Mouse (Mus musculus): ENCODE data around the gene Ankrd31. TPM values are rescaled to one million over a fixed set of nuclear protein-coding genes. Genes with fewer than 3 reads are reported as not detected.
"Not testable (repeated sequence)": the region's sequence is repeated elsewhere in the genome, so short reads cannot be mapped to it uniquely, and the experiment has no call there.

Ankrd31 gene
- polyA plus RNA-seq, 1 experiment from 2014 or later: not detected

- Histone ChIP-seq H3K9ac (no peak overlapping the region), H3K36me3 (no peaks in the 10 kb centered on the region), H3K4me2 (replicated peaks) (no peak overlapping the region), H3K27ac (no peak overlapping the region), H3K27me3 (peaks cover 23% of the 10 kb centered on the region), H3K4me1 (peaks cover 12% of the 10 kb centered on the region), H3K9me3 (no peaks in the 10 kb centered on the region), H3K4me3 (no peak overlapping the region)
- WGBS: 86% methylated on average over 1 of the region's 1 CpGs
- no peak for ATAC-seq (ENCODE audit: low FRiP score, low read depth)
Observed at GRCm38 (mm10) chr13:96927781-96928180, 179.7 kb downstream of the Ankrd31 start.

GRCm38 (mm10) chr13:96928432-96929039, 180.5 kb downstream of the Ankrd31 start:
- Histone ChIP-seq H3K4me1 (peaks cover 12% of the 10 kb centered on the region), H3K4me3 (no peak overlapping the region), H3K27ac (no peak overlapping the region), H3K9ac (no peak overlapping the region), H3K27me3 (peaks cover 23% of the 10 kb centered on the region), H3K9me3 (no peaks in the 10 kb centered on the region), H3K4me2 (replicated peaks) (no peak overlapping the region), H3K36me3 (no peaks in the 10 kb centered on the region)
- 46% methylated on average over 8 of the region's 8 CpGs for WGBS
- ATAC-seq (ENCODE audit: low FRiP score, low read depth): no peak

DNA sequence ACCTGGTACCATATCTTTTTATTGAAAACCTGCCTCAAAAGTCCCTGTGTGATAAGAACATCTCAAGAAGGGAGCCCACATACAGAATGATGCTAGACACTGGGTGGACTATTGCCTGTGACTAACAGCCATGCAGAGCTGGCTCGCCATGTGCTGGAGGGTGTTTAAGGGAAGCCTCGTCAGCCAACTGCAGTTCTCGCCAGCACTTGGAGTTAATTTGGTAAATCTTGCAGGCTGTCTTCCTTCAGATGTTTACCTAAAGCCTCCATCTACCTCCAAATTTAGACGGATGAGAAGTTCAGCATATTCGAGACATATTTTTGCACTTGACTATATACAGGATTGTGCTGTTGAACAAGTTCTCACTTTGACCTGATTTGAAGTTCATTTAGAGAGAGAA, 184.7 kb downstream of the Ankrd31 start:
- Histone ChIP-seq H3K4me2 (replicated peaks) (no peak overlapping the region), H3K4me3 (no peak overlapping the region), H3K27ac (no peak overlapping the region), H3K27me3 (no peaks in the 10 kb centered on the region), H3K36me3 (no peaks in the 10 kb centered on the region), H3K9me3 (no peaks in the 10 kb centered on the region), H3K4me1 (no peaks in the 10 kb centered on the region), H3K9ac (no peak overlapping the region)
- no peak for ATAC-seq (ENCODE audit: low FRiP score, low read depth)
- 83% methylated on average over 5 of the region's 5 CpGs for WGBS

DNA sequence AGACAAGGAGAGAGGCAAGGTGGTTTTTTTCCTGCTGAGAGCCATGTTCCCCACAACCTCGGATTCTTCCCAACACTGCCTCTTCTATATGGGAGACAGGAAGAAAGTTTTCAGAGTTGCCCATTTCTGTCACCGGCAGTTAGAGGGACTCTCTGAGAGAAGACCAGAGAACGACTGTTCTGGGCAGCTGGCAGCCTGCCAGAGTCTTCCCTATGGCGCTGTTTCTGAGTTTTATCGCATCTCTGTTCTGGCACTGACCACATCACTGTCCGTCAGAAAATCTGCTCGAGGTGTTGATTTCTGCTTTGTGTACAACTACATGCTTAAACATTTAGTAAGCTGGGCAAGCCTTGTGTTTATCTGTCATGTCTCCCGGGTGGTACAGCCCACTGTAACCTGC, 185.3 kb downstream of the Ankrd31 start:
- Histone ChIP-seq H3K27ac (no peak overlapping the region), H3K9me3 (no peaks in the 10 kb centered on the region), H3K4me1 (no peaks in the 10 kb centered on the region), H3K27me3 (no peaks in the 10 kb centered on the region), H3K9ac (no peak overlapping the region), H3K36me3 (no peaks in the 10 kb centered on the region), H3K4me2 (replicated peaks) (no peak overlapping the region), H3K4me3 (no peak overlapping the region)
- WGBS: 56% methylated on average over 8 of the region's 8 CpGs
- no peak for ATAC-seq (ENCODE audit: low FRiP score, low read depth)

GRCm38 (mm10) chr13:96936173-96936777, 188.2 kb downstream of the Ankrd31 start:
- H3K4me1 ChIP-seq: no peaks in the 10 kb centered on the region
- ATAC-seq (ENCODE audit: low FRiP score, low read depth): no peak
- H3K27ac ChIP-seq: no peak overlapping the region
- no peaks in the 10 kb centered on the region for H3K9me3 ChIP-seq
- H3K4me2 ChIP-seq (replicated peaks): no peak overlapping the region
- no peaks in the 10 kb centered on the region for H3K36me3 ChIP-seq
- no peak overlapping the region for H3K9ac ChIP-seq
- 40% methylated on average over 6 of the region's 6 CpGs for WGBS
- no peaks in the 10 kb centered on the region for H3K27me3 ChIP-seq
- no peak overlapping the region for H3K4me3 ChIP-seq

GRCm38 (mm10) chr13:96937059-96937558, 189.0 kb downstream of the Ankrd31 start:
- 73% methylated on average over 10 of the region's 10 CpGs for WGBS
- H3K4me3 ChIP-seq: no peak overlapping the region
- H3K9ac ChIP-seq: no peak overlapping the region
- ATAC-seq (ENCODE audit: low FRiP score, low read depth): no peak
- no peaks in the 10 kb centered on the region for H3K4me1 ChIP-seq
- no peaks in the 10 kb centered on the region for H3K36me3 ChIP-seq
- H3K4me2 ChIP-seq (replicated peaks): no peak overlapping the region
- H3K27ac ChIP-seq: no peak overlapping the region
- no peaks in the 10 kb centered on the region for H3K9me3 ChIP-seq
- no peaks in the 10 kb centered on the region for H3K27me3 ChIP-seq

DNA sequence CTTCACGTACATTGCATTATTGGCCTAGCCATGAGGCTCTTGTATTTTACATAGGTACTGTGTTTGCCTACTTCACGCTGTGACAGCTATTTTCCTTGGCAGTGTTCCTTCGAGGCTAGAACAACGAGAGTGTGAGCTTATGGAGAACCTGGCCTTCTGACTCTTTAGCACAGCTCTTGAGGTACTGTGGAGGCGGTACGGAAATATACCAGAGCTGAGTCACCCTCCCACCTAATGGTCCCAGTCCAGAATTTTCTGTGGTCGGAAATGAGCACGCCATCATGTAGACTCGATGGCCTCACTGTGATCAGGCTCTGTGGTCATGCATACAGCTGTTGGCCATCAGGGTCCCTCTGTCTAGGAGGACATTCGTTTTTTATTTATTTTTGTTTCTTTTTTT, 191.6 kb downstream of the Ankrd31 start:
- H3K9me3 ChIP-seq: no peaks in the 10 kb centered on the region
- H3K4me1 ChIP-seq: peaks cover 12% of the 10 kb centered on the region
- 0 out of 2 replicates have a peak, but pooled peaks have one; percentile 24 for ATAC-seq (ENCODE audit: low FRiP score, low read depth)
- no peak overlapping the region for H3K4me3 ChIP-seq
- no peak overlapping the region for H3K9ac ChIP-seq
- H3K27ac ChIP-seq: no peak overlapping the region
- WGBS: 77% methylated on average over 10 of the region's 10 CpGs
- no peaks in the 10 kb centered on the region for H3K27me3 ChIP-seq
- no peak overlapping the region for H3K4me2 ChIP-seq (replicated peaks)
- H3K36me3 ChIP-seq: no peaks in the 10 kb centered on the region

GRCm38 (mm10) chr13:96941481-96941880, 193.4 kb downstream of the Ankrd31 start:
- not testable (repeated sequence) for H3K4me3 ChIP-seq; H3K27me3 ChIP-seq; H3K4me2 ChIP-seq (replicated peaks); H3K9me3 ChIP-seq; ATAC-seq (ENCODE audit: low FRiP score, low read depth); H3K27ac ChIP-seq; H3K36me3 ChIP-seq; H3K9ac ChIP-seq
- 87% methylated on average over 11 of the region's 11 CpGs for WGBS
- peaks cover 12% of the 10 kb centered on the region for H3K4me1 ChIP-seq

GRCm38 (mm10) chr13:96943571-96943970, 195.5 kb downstream of the Ankrd31 start:
- no peaks in the 10 kb centered on the region for H3K27me3 ChIP-seq
- WGBS: 24% methylated on average over 3 of the region's 3 CpGs
- peaks cover 12% of the 10 kb centered on the region for H3K4me1 ChIP-seq
- H3K4me3 ChIP-seq: no peak overlapping the region
- H3K27ac ChIP-seq: no peak overlapping the region
- no peak overlapping the region for H3K4me2 ChIP-seq (replicated peaks)
- no peaks in the 10 kb centered on the region for H3K9me3 ChIP-seq
- no peak overlapping the region for H3K9ac ChIP-seq
- no peak for ATAC-seq (ENCODE audit: low FRiP score, low read depth)
- no peaks in the 10 kb centered on the region for H3K36me3 ChIP-seq

DNA sequence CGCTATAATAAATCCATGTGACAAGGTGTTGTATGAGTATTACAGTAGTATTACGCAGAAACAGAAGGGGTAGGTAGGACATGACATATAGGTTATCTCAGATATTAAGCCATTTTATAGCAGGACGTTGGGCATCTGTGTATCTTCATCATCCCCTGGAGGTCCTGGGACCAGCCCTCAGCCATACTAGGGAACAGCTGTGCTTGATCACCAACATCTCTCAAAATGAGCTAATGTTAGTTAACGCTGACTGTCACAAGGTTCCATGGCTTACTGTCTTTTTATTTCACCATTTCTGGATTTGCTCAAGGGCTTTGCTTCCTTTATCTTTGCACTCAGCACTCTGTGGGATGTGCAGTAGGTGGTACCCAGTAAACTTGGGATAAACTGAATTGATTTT, 197.7 kb downstream of the Ankrd31 start:
- WGBS: 83% methylated on average over 4 of the region's 4 CpGs
- Histone ChIP-seq H3K27me3 (no peaks in the 10 kb centered on the region), H3K4me2 (replicated peaks) (no peak overlapping the region), H3K27ac (no peak overlapping the region), H3K4me1 (peaks cover 12% of the 10 kb centered on the region), H3K36me3 (no peaks in the 10 kb centered on the region), H3K9me3 (no peaks in the 10 kb centered on the region), H3K9ac (no peak overlapping the region), H3K4me3 (no peak overlapping the region)
- ATAC-seq (ENCODE audit: low FRiP score, low read depth): no peak

- no peaks in the 10 kb centered on the region for H3K36me3 ChIP-seq
- H3K9me3 ChIP-seq: no peaks in the 10 kb centered on the region
- no peak overlapping the region for H3K4me2 ChIP-seq (replicated peaks)
- peaks cover 12% of the 10 kb centered on the region for H3K4me1 ChIP-seq
- H3K4me3 ChIP-seq: no peak overlapping the region
- no peaks in the 10 kb centered on the region for H3K27me3 ChIP-seq
- H3K27ac ChIP-seq: no peak overlapping the region
- WGBS: 81% methylated on average over 7 of the region's 7 CpGs
- ATAC-seq (ENCODE audit: low FRiP score, low read depth): no peak
- H3K9ac ChIP-seq: no peak overlapping the region
Observed at GRCm38 (mm10) chr13:96947722-96948121, 199.7 kb downstream of the Ankrd31 start.

DNA sequence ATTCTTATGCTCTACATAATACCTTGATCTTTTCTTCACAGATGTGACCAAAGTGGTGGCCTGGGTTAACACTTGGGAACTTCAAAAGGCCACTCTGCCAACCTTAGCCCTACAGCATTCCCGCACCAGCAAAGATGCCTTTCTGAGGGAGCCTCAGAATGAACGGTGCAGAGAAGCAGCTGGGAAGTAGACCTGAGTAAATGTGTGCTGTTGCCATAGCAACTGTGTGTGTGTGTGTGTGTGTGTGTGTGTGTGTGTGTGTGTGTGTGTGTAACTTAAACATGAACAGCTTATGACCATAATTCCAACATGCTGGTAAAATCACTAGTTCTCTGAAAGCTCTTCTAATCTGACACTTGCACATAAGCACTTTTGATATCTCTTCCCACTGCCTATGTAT, 203.8 kb downstream of the Ankrd31 start:
- Histone ChIP-seq H3K4me2 (replicated peaks) (no peak overlapping the region), H3K9ac (no peak overlapping the region), H3K27me3 (no peaks in the 10 kb centered on the region), H3K27ac (no peak overlapping the region), H3K9me3 (no peaks in the 10 kb centered on the region), H3K4me1 (no peaks in the 10 kb centered on the region), H3K4me3 (no peak overlapping the region), H3K36me3 (no peaks in the 10 kb centered on the region)
- ATAC-seq (ENCODE audit: low FRiP score, low read depth): no peak
- 55% methylated on average over 2 of the region's 2 CpGs for WGBS

- no peaks in the 10 kb centered on the region for H3K36me3 ChIP-seq
- no peak for ATAC-seq (ENCODE audit: low FRiP score, low read depth)
- H3K9me3 ChIP-seq: no peaks in the 10 kb centered on the region
- no peaks in the 10 kb centered on the region for H3K27me3 ChIP-seq
- 86% methylated on average over 6 of the region's 6 CpGs for WGBS
- no peak overlapping the region for H3K9ac ChIP-seq
- no peak overlapping the region for H3K4me2 ChIP-seq (replicated peaks)
- H3K4me1 ChIP-seq: no peaks in the 10 kb centered on the region
- H3K4me3 ChIP-seq: no peak overlapping the region
- H3K27ac ChIP-seq: no peak overlapping the region
Observed at GRCm38 (mm10) chr13:96956466-96956865, 208.4 kb downstream of the Ankrd31 start.
